Mouse (Mus musculus) lung, embryonic 15.5 days (tissue): ENCODE measurements around the gene Gprc5b. TPM values are rescaled to one million over a fixed set of nuclear protein-coding genes. Genes with fewer than 3 reads are reported as not detected.

Source experiments
- ATAC-seq: fragments of 200-750 bp; cut with Nextera tagmentation; 2 replicates; pipeline ENCODE4 v1.8.0; 2017; ENCODE audit warnings: moderate number of reproducible peaks, borderline replicate concordance; ENCODE audit not compliant: low FRiP score, low TSS enrichment; ENCODE audit errors: extremely low read depth
- H3K27ac ChIP-seq: fragments of 300-500 bp; sonication (generic); 2 replicates; pipeline ENCODE4 v1.5.1; 2015; ENCODE audit warnings: moderate library complexity, mild to moderate bottlenecking, inconsistent platforms
- H3K27me3 ChIP-seq: fragments of 300-500 bp; sonication (generic); 2 replicates; pipeline ENCODE4 v1.6.1; 2015; ENCODE audit warnings: inconsistent platforms
- H3K36me3 ChIP-seq: fragments of 300-500 bp; sonication (generic); 2 replicates; pipeline ENCODE4 v1.6.1; 2015; ENCODE audit warnings: inconsistent platforms
- H3K4me1 ChIP-seq: fragments of 300-500 bp; sonication (generic); 2 replicates; pipeline ENCODE4 v1.6.1; 2015; ENCODE audit warnings: inconsistent platforms
- H3K4me2 ChIP-seq: fragments of 300-500 bp; sonication (generic); 2 replicates; pipeline ENCODE4 v1.6.1; 2015; ENCODE audit warnings: inconsistent platforms, mild to moderate bottlenecking, moderate library complexity
- H3K4me3 ChIP-seq: fragments of 300-500 bp; sonication (generic); 2 replicates; pipeline ENCODE4 v1.5.1; 2015; ENCODE audit warnings: mild to moderate bottlenecking, inconsistent platforms
- H3K9ac ChIP-seq: fragments of 300-500 bp; sonication (generic); 2 replicates; pipeline ENCODE4 v1.6.1; 2015; ENCODE audit warnings: inconsistent platforms
- H3K9me3 ChIP-seq: fragments of 300-500 bp; sonication (generic); 2 replicates; pipeline ENCODE4 v1.6.1; 2016; ENCODE audit warnings: inconsistent platforms
- whole genome bisulfite sequencing: fragments of 180-500 bp; shearing (Covaris S2); methylation state at CpG from one replicate; pipeline ENCODE4 v1.1.7; 2015; 5-methylcytosine and 5-hydroxymethylcytosine counted together
- polyA plus RNA-seq: library from polyadenylated mRNA; unstranded; fragments of >200 nt; fragmentation: Nextera tagmentation; extraction: Ambion mirVana; gene quantifications from 2 replicates; pipeline ENCODE4 v1.2.1, GENCODE M21; 2015

Gprc5b gene
- polyA plus RNA-seq, 1 experiment from 2014 or later = 6.7 TPM

DNA sequence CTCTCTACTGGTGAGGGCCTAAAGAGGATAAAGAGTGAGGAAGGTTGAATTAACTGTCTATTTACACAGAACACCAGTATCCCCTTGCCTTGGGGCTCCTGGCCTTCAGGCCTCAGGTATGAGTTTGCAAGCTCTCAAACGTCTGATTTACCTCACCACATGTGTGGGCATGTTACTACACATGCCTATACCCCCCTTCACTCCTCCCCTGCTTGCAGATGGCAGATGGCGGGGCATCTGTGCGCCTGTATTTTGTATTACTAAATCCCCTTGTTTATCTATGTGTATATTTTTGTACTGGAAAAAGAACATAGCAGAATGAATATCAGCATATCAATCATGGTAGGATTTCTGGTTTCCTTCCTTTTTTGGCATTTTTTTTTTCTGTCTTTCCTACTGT lies 52.7 kb downstream of the Gprc5b start:
- Histone ChIP-seq H3K36me3 (no peaks in the 10 kb centered on the region), H3K4me1 (peaks cover 4% of the 10 kb centered on the region; the same call in 1 of the 2 replicates), H3K4me2 (no peak overlapping the region), H3K4me3 (no peak overlapping the region), H3K27me3 (no peaks in the 10 kb centered on the region), H3K9ac (no peak overlapping the region), H3K27ac (no peak overlapping the region), H3K9me3 (no peaks in the 10 kb centered on the region)
- ATAC-seq = no peak
- WGBS = 60% methylated on average over 3 of the region's 3 CpGs

- no peaks in the 10 kb centered on the region for H3K9me3 ChIP-seq
- ATAC-seq = no peak
- H3K27me3 ChIP-seq = no peaks in the 10 kb centered on the region
- WGBS = 52% methylated on average over 11 of the region's 11 CpGs
- no peak overlapping the region for H3K9ac ChIP-seq
- no peak overlapping the region for H3K4me2 ChIP-seq
- H3K27ac ChIP-seq = no peak overlapping the region
- no peaks in the 10 kb centered on the region for H3K36me3 ChIP-seq
- H3K4me3 ChIP-seq = no peak overlapping the region
- peaks cover 8% of the 10 kb centered on the region; the same call in 1 of the 2 replicates for H3K4me1 ChIP-seq
Observed at GRCm38 (mm10) chr7:118937469-118938387, 57.3 kb downstream of the Gprc5b start.

DNA sequence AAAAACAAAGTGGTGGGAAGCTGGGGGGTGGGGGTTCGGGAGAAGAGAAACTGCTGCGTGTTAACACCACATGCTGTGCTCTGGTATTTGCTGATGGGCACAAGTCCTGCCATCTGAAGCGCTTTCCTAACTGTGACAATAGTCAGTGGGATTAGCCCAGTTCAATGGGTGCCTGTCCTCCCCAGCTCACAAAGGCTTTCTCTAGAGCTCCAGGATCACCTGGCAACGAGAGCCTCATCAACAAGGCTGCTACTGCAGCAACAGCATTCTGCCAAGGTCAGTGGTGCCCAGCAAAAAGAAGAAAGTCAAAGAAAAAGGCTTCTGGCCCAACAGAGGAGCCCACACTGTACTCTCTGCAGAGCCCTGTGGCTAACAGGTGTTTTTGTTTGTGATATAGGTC lies 58.2 kb downstream of the Gprc5b start:
- 40% methylated on average over 4 of the region's 4 CpGs for WGBS
- H3K4me2 ChIP-seq = no peak overlapping the region
- H3K9ac ChIP-seq = no peak overlapping the region
- no peaks in the 10 kb centered on the region for H3K9me3 ChIP-seq
- H3K4me3 ChIP-seq = no peak overlapping the region
- no peaks in the 10 kb centered on the region for H3K36me3 ChIP-seq
- peaks cover 8% of the 10 kb centered on the region; the same call in 1 of the 2 replicates for H3K4me1 ChIP-seq
- H3K27me3 ChIP-seq = no peaks in the 10 kb centered on the region
- ATAC-seq = no peak
- H3K27ac ChIP-seq = no peak overlapping the region

- no peak overlapping the region for H3K4me3 ChIP-seq
- no peak for ATAC-seq
- H3K9ac ChIP-seq = no peak overlapping the region
- 32% methylated on average over 2 of the region's 2 CpGs for WGBS
- no peaks in the 10 kb centered on the region for H3K36me3 ChIP-seq
- no peak overlapping the region for H3K27ac ChIP-seq
- H3K9me3 ChIP-seq = no peaks in the 10 kb centered on the region
- no peak overlapping the region for H3K4me2 ChIP-seq
- no peaks in the 10 kb centered on the region for H3K27me3 ChIP-seq
- H3K4me1 ChIP-seq = peaks cover 11% of the 10 kb centered on the region; the same call in 1 of the 2 replicates
Observed at GRCm38 (mm10) chr7:118935306-118935705, 59.7 kb downstream of the Gprc5b start.

- 72% methylated on average over 17 of the region's 17 CpGs for WGBS
- Histone ChIP-seq H3K36me3 (no peaks in the 10 kb centered on the region), H3K4me1 (peaks cover 18% of the 10 kb centered on the region), H3K4me3 (no peak overlapping the region), H3K9ac (no peak overlapping the region), H3K27me3 (no peaks in the 10 kb centered on the region), H3K27ac (no peak overlapping the region), H3K4me2 (no peak overlapping the region), H3K9me3 (no peaks in the 10 kb centered on the region)
- ATAC-seq = no peak
Observed at GRCm38 (mm10) chr7:118931502-118932395, 63.3 kb downstream of the Gprc5b start.

- H3K27me3 ChIP-seq = no peaks in the 10 kb centered on the region
- no peak overlapping the region for H3K4me3 ChIP-seq
- 8% methylated on average over 16 of the region's 16 CpGs for WGBS
- ATAC-seq = peak; percentile 55
- peak overlapping the region; percentile 41 for H3K4me2 ChIP-seq
- peak overlapping the region; percentile 54 for H3K27ac ChIP-seq
- H3K9me3 ChIP-seq = no peaks in the 10 kb centered on the region
- no peaks in the 10 kb centered on the region for H3K36me3 ChIP-seq
- H3K9ac ChIP-seq = no peak overlapping the region
- H3K4me1 ChIP-seq = peaks cover 15% of the 10 kb centered on the region
Observed at GRCm38 (mm10) chr7:118929601-118930311, 65.3 kb downstream of the Gprc5b start.

- no peaks in the 10 kb centered on the region for H3K36me3 ChIP-seq
- no peak overlapping the region for H3K4me2 ChIP-seq
- ATAC-seq = no peak
- H3K27me3 ChIP-seq = no peaks in the 10 kb centered on the region
- H3K9me3 ChIP-seq = no peaks in the 10 kb centered on the region
- peak overlapping the region; percentile 43; the same call in 1 of the 2 replicates for H3K27ac ChIP-seq
- H3K9ac ChIP-seq = no peak overlapping the region
- 54% methylated on average over 8 of the region's 8 CpGs for WGBS
- H3K4me1 ChIP-seq = peaks cover 15% of the 10 kb centered on the region
- no peak overlapping the region for H3K4me3 ChIP-seq
Observed at GRCm38 (mm10) chr7:118928916-118929315, 66.1 kb downstream of the Gprc5b start.

GRCm38 (mm10) chr7:118928316-118928715 lies 66.7 kb downstream of the Gprc5b start:
- Histone ChIP-seq H3K9me3 (no peaks in the 10 kb centered on the region), H3K27me3 (no peaks in the 10 kb centered on the region), H3K36me3 (no peaks in the 10 kb centered on the region), H3K9ac (no peak overlapping the region), H3K4me2 (no peak overlapping the region), H3K4me3 (no peak overlapping the region), H3K4me1 (peaks cover 15% of the 10 kb centered on the region), H3K27ac (no peak overlapping the region)
- ATAC-seq = no peak
- 84% methylated on average over 3 of the region's 3 CpGs for WGBS

DNA sequence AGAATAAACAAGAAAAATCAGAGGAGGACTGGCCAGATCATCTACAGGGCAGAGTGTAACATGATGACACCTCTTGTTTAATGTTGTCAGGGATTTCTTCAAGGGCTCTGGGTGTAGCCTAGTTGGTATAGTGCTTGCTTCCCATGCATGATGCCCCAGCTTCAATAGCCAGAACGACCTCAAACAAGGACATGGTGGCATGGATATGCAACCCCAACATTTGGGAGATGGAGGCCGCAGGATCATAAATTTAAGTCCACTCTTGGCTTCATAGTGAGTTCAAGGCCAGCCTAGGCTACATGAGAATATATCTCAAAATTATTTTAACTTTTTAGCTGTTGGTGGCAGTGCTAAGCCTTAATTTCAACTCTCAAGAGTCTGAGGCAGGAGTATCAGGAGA lies 67.7 kb downstream of the Gprc5b start:
- Histone ChIP-seq H3K9ac (no peak overlapping the region), H3K4me2 (no peak overlapping the region), H3K4me1 (peaks cover 15% of the 10 kb centered on the region), H3K4me3 (no peak overlapping the region), H3K9me3 (no peaks in the 10 kb centered on the region), H3K27me3 (no peaks in the 10 kb centered on the region), H3K36me3 (no peaks in the 10 kb centered on the region), H3K27ac (no peak overlapping the region)
- 84% methylated on average over 2 of the region's 2 CpGs for WGBS
- no peak for ATAC-seq

- WGBS = 75% methylated on average over 6 of the region's 6 CpGs
- Histone ChIP-seq H3K27ac (no peak overlapping the region), H3K4me2 (no peak overlapping the region)
Observed at GRCm38 (mm10) chr7:118926516-118927260, 68.3 kb downstream of the Gprc5b start.

GRCm38 (mm10) chr7:118925547-118925946 lies 69.5 kb downstream of the Gprc5b start:
- no peak overlapping the region for H3K4me3 ChIP-seq
- 63% methylated on average over 3 of the region's 3 CpGs for WGBS
- H3K27me3 ChIP-seq = no peaks in the 10 kb centered on the region
- no peak overlapping the region for H3K9ac ChIP-seq
- no peak overlapping the region for H3K27ac ChIP-seq
- H3K4me2 ChIP-seq = no peak overlapping the region
- no peaks in the 10 kb centered on the region for H3K9me3 ChIP-seq
- no peaks in the 10 kb centered on the region for H3K36me3 ChIP-seq
- peaks cover 14% of the 10 kb centered on the region for H3K4me1 ChIP-seq
- ATAC-seq = no peak

More at GRCm38 (mm10) chr7:118926516-118927260, 68.3 kb downstream of the Gprc5b start:
- H3K9me3 ChIP-seq = no peaks in the 10 kb centered on the region
- no peak for ATAC-seq
- H3K4me3 ChIP-seq = no peak overlapping the region
- H3K4me1 ChIP-seq = peaks cover 15% of the 10 kb centered on the region
- no peak overlapping the region for H3K9ac ChIP-seq
- H3K27me3 ChIP-seq = no peaks in the 10 kb centered on the region
- no peaks in the 10 kb centered on the region for H3K36me3 ChIP-seq
